Mouse (Mus musculus) heart, embryonic 13.5 days (tissue): ENCODE measurements at regions not wholly inside any gene's neighbourhood (a gene's known extent, or its start where the extent isn't known, plus 50 kb on each side); places are given as distances from the start of the nearest gene placed in this dataset.

Experiments
- ATAC-seq: fragments of 200-750 bp; cut with Nextera tagmentation; 2 replicates; pipeline ENCODE4 v1.8.0; 2017; ENCODE audit warnings: moderate TSS enrichment; ENCODE audit not compliant: insufficient number of reproducible peaks, low FRiP score, low TSS enrichment; ENCODE audit errors: extremely low read depth
- H3K27ac ChIP-seq: fragments of 300-500 bp; sonication (generic); replicated peaks from 2 replicates; pipeline ENCODE4 v1.5.1; 2015; ENCODE audit warnings: moderate library complexity, mild to moderate bottlenecking, inconsistent platforms
- H3K27me3 ChIP-seq: fragments of 300-500 bp; sonication (generic); replicated peaks from 2 replicates; pipeline ENCODE4 v1.6.1; 2015; ENCODE audit warnings: mild to moderate bottlenecking, inconsistent platforms
- H3K36me3 ChIP-seq: fragments of 300-500 bp; sonication (generic); 2 replicates; pipeline ENCODE4 v1.6.1; 2015; ENCODE audit warnings: mild to moderate bottlenecking, inconsistent platforms
- H3K4me1 ChIP-seq: fragments of 300-500 bp; sonication (generic); 2 replicates; pipeline ENCODE4 v1.6.1; 2015; ENCODE audit warnings: inconsistent platforms
- H3K4me2 ChIP-seq: fragments of 300-500 bp; sonication (generic); 2 replicates; pipeline ENCODE4 v1.6.1; 2015; ENCODE audit warnings: inconsistent platforms, mild to moderate bottlenecking, moderate library complexity
- H3K4me3 ChIP-seq: fragments of 300-500 bp; sonication (generic); 2 replicates; pipeline ENCODE4 v1.5.1; 2015; ENCODE audit warnings: moderate library complexity, mild to moderate bottlenecking, inconsistent platforms
- H3K9ac ChIP-seq: fragments of 300-500 bp; sonication (generic); 2 replicates; pipeline ENCODE4 v1.6.1; 2015; ENCODE audit warnings: inconsistent platforms, mild to moderate bottlenecking, moderate library complexity
- H3K9me3 ChIP-seq: fragments of 300-500 bp; sonication (generic); 2 replicates; pipeline ENCODE4 v1.6.1; 2016; ENCODE audit warnings: inconsistent platforms
- WGBS: fragments of 180-500 bp; shearing (Covaris S2); methylation state at CpG from one replicate; pipeline ENCODE4 v1.1.7; 2015; ENCODE audit warnings: mixed read lengths; 5-methylcytosine and 5-hydroxymethylcytosine counted together

DNA sequence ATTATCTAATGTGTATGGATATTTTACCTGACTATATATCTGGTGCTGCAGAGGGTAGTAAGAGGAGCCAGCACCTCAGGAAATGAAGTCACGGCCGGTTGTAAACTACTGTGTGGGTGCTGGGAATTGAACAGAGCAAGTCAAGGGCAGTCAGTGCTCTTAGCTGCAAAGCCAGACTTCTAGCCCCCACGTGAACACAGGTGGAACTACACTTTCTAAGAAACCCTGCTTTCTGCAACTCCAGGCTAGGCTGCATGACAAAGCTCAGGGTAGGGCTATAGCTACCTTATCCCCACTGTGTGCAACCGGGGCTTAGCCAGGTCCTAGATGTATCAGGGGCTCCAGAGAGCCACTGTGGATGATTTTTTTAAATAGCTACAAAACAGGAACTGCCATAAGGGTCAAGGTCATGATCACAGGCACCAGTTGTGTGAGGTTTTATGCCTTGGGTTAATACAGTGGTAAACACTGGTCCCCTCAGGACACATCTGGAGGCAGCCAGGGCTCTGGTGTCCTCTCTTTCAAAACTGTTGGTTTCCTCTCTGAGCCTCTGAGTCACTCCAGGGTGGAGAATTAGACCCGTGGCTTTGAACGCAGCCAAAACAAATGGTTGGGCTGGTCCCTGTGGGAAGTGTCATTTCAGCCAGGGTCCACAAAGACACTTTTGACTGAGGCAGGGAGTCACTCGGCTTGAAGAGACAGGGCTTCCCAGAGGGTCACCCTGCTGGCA lies 76.5 kb downstream of the Gm26897 start:
- H3K27ac ChIP-seq = no peak overlapping the region
- no peak overlapping the region for H3K4me3 ChIP-seq
- H3K4me1 ChIP-seq = peaks cover 22% of the 10 kb centered on the region
- H3K27me3 ChIP-seq = peaks cover 22% of the 10 kb centered on the region
- no peak for ATAC-seq
- H3K36me3 ChIP-seq = no peaks in the 10 kb centered on the region
- no peaks in the 10 kb centered on the region for H3K9me3 ChIP-seq
- H3K4me2 ChIP-seq = no peak overlapping the region
- 37% methylated on average over 7 of the region's 7 CpGs for WGBS
- no peak overlapping the region for H3K9ac ChIP-seq

- WGBS = 49% methylated on average over 7 of the region's 7 CpGs
- no peak overlapping the region for H3K9ac ChIP-seq
- H3K4me2 ChIP-seq = no peak overlapping the region
- no peak for ATAC-seq
- H3K36me3 ChIP-seq = no peaks in the 10 kb centered on the region
- H3K4me3 ChIP-seq = no peak overlapping the region
- H3K9me3 ChIP-seq = no peaks in the 10 kb centered on the region
- H3K4me1 ChIP-seq = peaks cover 11% of the 10 kb centered on the region
- H3K27ac ChIP-seq = no peak overlapping the region
- peaks cover 28% of the 10 kb centered on the region for H3K27me3 ChIP-seq
Observed at GRCm38 (mm10) chr5:111812581-111812980, 78.9 kb downstream of the Gm26897 start.

DNA sequence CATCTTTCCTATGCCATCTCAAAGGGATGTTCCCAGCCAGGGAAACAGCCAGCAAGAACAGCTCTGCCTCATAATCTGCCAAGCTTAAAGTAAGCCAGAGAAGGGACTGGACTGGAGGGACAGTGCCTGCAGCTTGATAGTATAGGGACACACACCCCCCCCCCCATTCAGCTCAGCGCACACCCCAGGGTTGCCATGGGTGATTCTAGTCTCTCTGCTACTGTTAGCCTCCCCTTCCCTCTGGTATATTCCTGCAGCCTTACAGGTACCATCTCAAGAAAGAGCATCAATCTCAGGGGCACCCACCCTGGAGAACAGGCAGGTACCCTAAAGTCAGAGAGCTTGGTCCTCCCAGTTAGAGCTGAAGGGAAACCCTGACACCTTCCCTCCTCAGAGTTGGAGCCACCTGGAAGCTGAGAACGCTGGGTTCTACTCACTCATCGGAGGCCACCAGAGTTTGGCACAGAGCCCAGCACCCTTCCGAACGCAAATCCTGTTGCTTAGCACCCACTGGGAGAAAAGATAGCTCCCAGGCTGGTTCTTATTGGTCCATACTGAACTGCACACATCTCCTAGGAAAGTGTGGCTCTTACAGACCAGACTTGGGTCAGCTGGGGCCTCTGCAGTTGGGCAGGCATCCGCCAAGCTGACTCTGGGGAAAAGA lies 79.5 kb downstream of the Gm26897 start:
- 38% methylated on average over 6 of the region's 6 CpGs for WGBS
- H3K36me3 ChIP-seq = no peaks in the 10 kb centered on the region
- no peak overlapping the region for H3K9ac ChIP-seq
- H3K9me3 ChIP-seq = no peaks in the 10 kb centered on the region
- peaks cover 26% of the 10 kb centered on the region for H3K27me3 ChIP-seq
- peaks cover 11% of the 10 kb centered on the region for H3K4me1 ChIP-seq
- ATAC-seq = no peak
- no peak overlapping the region for H3K27ac ChIP-seq
- no peak overlapping the region for H3K4me2 ChIP-seq
- no peak overlapping the region for H3K4me3 ChIP-seq

DNA sequence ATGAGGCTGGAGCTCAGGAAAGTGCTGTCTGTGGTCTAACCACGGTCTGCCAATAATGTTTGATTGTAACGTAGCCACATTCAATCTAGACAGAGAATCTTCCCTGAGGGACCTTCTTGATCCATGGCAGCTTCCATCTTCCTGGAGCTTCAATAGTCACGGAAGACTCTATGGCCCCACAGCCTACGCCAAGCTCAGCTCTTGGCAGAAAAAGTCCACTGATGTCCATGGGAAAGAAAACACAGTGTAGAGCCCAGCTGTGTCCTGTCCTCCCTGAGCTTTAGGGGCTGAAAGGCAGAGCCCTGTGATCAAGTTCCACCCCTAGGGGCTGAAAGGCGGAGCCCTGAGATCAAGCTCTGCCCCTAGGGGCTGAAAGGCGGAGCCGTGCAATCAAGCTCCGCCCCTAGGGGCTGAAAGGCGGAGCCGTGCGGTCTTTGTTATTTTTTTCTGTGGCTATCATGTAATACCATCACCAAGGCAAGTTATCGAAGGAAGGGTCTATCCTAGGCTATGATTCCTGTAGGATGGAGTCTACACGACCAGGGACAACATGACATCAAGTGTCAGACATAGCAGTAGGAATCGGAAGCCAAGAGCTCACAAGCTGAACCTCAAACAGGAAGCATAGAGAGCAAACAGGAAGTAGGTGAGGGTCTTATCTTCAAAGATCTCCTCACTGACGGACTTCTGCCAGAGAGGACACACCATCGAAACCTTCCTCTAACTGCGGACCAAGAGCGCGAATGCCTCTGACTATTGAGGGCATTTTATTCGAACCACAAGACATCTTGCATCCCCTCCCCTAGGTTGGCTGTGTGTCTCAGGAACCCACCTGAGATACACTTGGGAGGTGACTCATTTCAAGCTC lies 81.4 kb downstream of the Gm26897 start:
- no peak for ATAC-seq
- Histone ChIP-seq H3K9me3 (no peaks in the 10 kb centered on the region), H3K4me3 (no peak overlapping the region), H3K9ac (no peak overlapping the region), H3K27me3 (peaks cover 32% of the 10 kb centered on the region), H3K4me1 (peaks cover 11% of the 10 kb centered on the region), H3K4me2 (no peak overlapping the region), H3K36me3 (no peaks in the 10 kb centered on the region), H3K27ac (no peak overlapping the region)
- 77% methylated on average over 20 of the region's 20 CpGs for WGBS

DNA sequence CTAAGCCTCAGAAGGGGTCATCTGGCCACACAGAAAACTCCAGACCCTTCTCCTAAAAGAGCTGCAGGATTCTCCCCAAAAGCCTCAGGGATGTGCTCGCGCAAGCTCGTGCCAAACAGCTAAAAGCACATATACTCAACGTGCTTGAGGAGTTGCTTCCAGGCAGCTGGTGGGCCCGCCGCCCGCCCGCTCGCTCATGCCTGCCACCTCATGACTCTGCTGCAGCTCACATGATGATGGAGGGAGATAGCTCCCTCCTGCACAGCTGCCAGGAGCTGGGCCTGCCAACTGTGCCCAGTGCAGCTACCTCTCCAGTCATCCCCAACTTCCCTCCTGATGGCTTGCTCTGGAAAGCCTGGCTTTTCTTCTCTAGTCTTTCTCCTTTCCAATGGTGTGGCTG lies 87.2 kb downstream of the Gm26897 start:
- WGBS = 84% methylated on average over 9 of the region's 9 CpGs
- Histone ChIP-seq H3K9me3 (no peaks in the 10 kb centered on the region), H3K27me3 (peaks cover 31% of the 10 kb centered on the region), H3K9ac (no peak overlapping the region), H3K4me3 (no peak overlapping the region), H3K4me1 (peaks cover 14% of the 10 kb centered on the region), H3K36me3 (no peaks in the 10 kb centered on the region), H3K4me2 (no peak overlapping the region), H3K27ac (no peak overlapping the region)
- ATAC-seq = no peak

- no peak for ATAC-seq
- peaks cover 14% of the 10 kb centered on the region for H3K4me1 ChIP-seq
- no peaks in the 10 kb centered on the region for H3K9me3 ChIP-seq
- H3K4me3 ChIP-seq = no peak overlapping the region
- H3K36me3 ChIP-seq = no peaks in the 10 kb centered on the region
- peaks cover 18% of the 10 kb centered on the region for H3K27me3 ChIP-seq
- H3K4me2 ChIP-seq = no peak overlapping the region
- H3K9ac ChIP-seq = no peak overlapping the region
- no peak overlapping the region for H3K27ac ChIP-seq
Observed at GRCm38 (mm10) chr5:111822882-111823281, 89.2 kb downstream of the Gm26897 start.

DNA sequence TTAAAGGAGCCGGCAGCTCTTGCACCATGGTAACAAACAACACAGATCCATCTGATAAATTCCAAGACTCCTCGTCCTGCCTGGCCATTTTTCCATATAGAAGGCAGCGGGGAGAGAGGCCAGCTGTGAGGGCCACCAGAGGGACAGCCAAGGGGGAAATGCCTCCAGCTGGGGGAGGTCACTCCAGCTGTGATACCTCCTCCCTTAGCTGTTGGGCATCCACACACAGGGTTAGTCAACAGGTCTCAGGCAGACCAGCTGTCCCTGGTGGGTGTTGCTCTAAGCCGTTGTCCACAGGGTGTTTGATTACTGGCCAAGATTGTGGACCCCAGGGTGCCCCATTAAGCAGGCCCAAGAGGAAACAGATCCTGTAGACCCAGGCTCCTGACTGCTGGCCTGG lies 89.7 kb downstream of the Gm26897 start:
- H3K9me3 ChIP-seq = no peaks in the 10 kb centered on the region
- WGBS = 20% methylated on average over 4 of the region's 4 CpGs
- H3K9ac ChIP-seq = no peak overlapping the region
- no peak overlapping the region for H3K4me3 ChIP-seq
- no peak overlapping the region for H3K4me2 ChIP-seq
- H3K4me1 ChIP-seq = peaks cover 14% of the 10 kb centered on the region
- H3K36me3 ChIP-seq = no peaks in the 10 kb centered on the region
- peaks cover 18% of the 10 kb centered on the region for H3K27me3 ChIP-seq
- no peak for ATAC-seq
- H3K27ac ChIP-seq = no peak overlapping the region

- H3K27me3 ChIP-seq = peaks cover 18% of the 10 kb centered on the region
- no peak overlapping the region for H3K4me2 ChIP-seq
- WGBS = 40% methylated on average over 5 of the region's 5 CpGs
- ATAC-seq = no peak
- H3K4me3 ChIP-seq = no peak overlapping the region
- H3K9me3 ChIP-seq = no peaks in the 10 kb centered on the region
- H3K36me3 ChIP-seq = no peaks in the 10 kb centered on the region
- no peak overlapping the region for H3K9ac ChIP-seq
- H3K4me1 ChIP-seq = peaks cover 14% of the 10 kb centered on the region
- H3K27ac ChIP-seq = no peak overlapping the region
Observed at GRCm38 (mm10) chr5:111823842-111824241, 90.1 kb downstream of the Gm26897 start.

DNA sequence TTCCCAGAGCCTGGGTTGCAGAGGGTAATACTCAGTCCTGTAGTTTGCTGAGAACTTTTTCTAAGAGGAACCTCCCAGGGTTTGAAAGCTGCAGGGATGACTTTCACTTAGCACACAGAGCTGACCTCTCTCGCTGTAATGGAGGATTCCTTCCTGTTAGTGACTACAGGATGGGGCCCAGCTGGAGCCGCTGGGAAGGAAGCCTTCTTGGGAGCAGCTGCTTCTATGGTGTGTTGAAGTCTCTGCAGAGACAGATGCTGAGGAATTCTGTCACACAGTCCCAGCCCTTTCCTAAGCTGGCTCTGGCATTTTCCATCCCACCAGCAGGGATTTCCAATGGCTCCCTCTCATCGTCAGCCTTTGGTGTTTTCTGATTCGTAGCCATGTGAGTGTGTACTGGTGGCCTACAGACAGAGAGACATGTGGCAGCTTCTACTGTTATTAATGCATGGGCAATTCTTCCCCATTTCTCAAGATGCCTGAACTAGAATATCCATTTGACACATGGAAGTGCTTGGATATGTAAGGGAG lies 90.9 kb downstream of the Gm26897 start:
- H3K4me3 ChIP-seq = no peak overlapping the region
- no peak for ATAC-seq
- peaks cover 14% of the 10 kb centered on the region for H3K4me1 ChIP-seq
- peaks cover 16% of the 10 kb centered on the region for H3K27me3 ChIP-seq
- no peaks in the 10 kb centered on the region for H3K36me3 ChIP-seq
- no peak overlapping the region for H3K27ac ChIP-seq
- H3K9ac ChIP-seq = no peak overlapping the region
- WGBS = 41% methylated on average over 4 of the region's 4 CpGs
- H3K4me2 ChIP-seq = no peak overlapping the region
- no peaks in the 10 kb centered on the region for H3K9me3 ChIP-seq

DNA sequence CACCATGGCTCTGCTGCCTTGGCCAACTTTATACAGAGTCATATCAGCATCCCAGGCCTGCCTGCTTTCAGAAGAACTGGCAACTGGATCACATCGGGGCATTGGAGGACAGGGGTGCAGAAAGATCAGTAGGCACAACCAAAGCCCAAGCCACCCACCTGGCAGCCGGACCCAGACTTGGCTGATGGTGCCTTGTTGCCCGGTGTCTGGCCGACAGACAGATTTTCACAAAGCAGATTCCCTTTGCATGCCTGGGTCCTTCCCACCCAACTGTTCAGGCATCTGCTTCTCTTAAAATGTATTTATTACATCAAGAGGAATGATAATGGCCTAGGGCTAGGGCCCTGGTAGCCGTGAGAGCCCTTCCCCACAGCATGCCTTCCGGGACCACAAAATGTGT lies 96.2 kb downstream of the Gm26897 start:
- Histone ChIP-seq H3K9ac (no peak overlapping the region), H3K4me2 (no peak overlapping the region), H3K4me1 (no peaks in the 10 kb centered on the region), H3K36me3 (no peaks in the 10 kb centered on the region), H3K9me3 (no peaks in the 10 kb centered on the region; the same call in 1 of the 2 replicates), H3K27me3 (peaks cover 2% of the 10 kb centered on the region; the same call in 1 of the 2 replicates), H3K4me3 (no peak overlapping the region), H3K27ac (no peak overlapping the region)
- 75% methylated on average over 6 of the region's 6 CpGs for WGBS
- no peak for ATAC-seq
